Mouse (Mus musculus) forebrain, embryonic 13.5 days (tissue): Measurements from ENCODE around the gene Lrrc20. TPM values are rescaled to one million over a fixed set of nuclear protein-coding genes. Genes with fewer than 3 reads are reported as not detected.

Experiments used
- ATAC-seq: fragments of 200-750 bp; cut with Nextera tagmentation; 2 replicates; pipeline ENCODE4 v1.8.0; 2017
- H3K27ac ChIP-seq: fragments of 300-500 bp; sonication (generic); 2 replicates; pipeline ENCODE4 v1.5.1; 2015; ENCODE audit warnings: inconsistent platforms, mild to moderate bottlenecking, moderate library complexity
- H3K27me3 ChIP-seq: fragments of 300-500 bp; sonication (generic); 2 replicates; pipeline ENCODE4 v1.6.1; 2015; ENCODE audit warnings: mild to moderate bottlenecking, inconsistent platforms
- H3K36me3 ChIP-seq: fragments of 300-500 bp; sonication (generic); 2 replicates; pipeline ENCODE4 v1.6.1; 2015; ENCODE audit warnings: mild to moderate bottlenecking, inconsistent platforms; ENCODE audit not compliant: poor library complexity, severe bottlenecking
- H3K4me1 ChIP-seq: fragments of 300-500 bp; sonication (generic); 2 replicates; pipeline ENCODE4 v1.6.1; 2015; ENCODE audit warnings: inconsistent platforms
- H3K4me2 ChIP-seq: fragments of 300-500 bp; sonication (generic); 2 replicates; pipeline ENCODE4 v1.6.1; 2015; ENCODE audit warnings: inconsistent platforms, mild to moderate bottlenecking, moderate library complexity
- H3K4me3 ChIP-seq: fragments of 300-500 bp; sonication (generic); 2 replicates; pipeline ENCODE4 v1.5.1; 2015; ENCODE audit warnings: mild to moderate bottlenecking, inconsistent platforms
- H3K9ac ChIP-seq: fragments of 300-500 bp; sonication (generic); 2 replicates; pipeline ENCODE4 v1.6.1; 2015; ENCODE audit warnings: mild to moderate bottlenecking, inconsistent platforms
- H3K9me3 ChIP-seq: fragments of 300-500 bp; sonication (generic); replicated peaks from 2 replicates; pipeline ENCODE4 v1.6.1; 2016; ENCODE audit warnings: inconsistent platforms
- WGBS: fragments of 180-500 bp; shearing (Covaris S2); methylation state at CpG from one replicate; pipeline ENCODE4 v1.1.7; 2015; 5-methylcytosine and 5-hydroxymethylcytosine counted together
- polyA plus RNA-seq: library from polyadenylated mRNA; unstranded; fragments of >200 nt; fragmentation: Nextera tagmentation; extraction: Ambion mirVana; gene quantifications from 2 replicates; pipeline ENCODE4 v1.2.1, GENCODE M21; 2015

The Lrrc20 gene
- polyA plus RNA-seq, 1 experiment from 2014 or later: 16.4 TPM

DNA sequence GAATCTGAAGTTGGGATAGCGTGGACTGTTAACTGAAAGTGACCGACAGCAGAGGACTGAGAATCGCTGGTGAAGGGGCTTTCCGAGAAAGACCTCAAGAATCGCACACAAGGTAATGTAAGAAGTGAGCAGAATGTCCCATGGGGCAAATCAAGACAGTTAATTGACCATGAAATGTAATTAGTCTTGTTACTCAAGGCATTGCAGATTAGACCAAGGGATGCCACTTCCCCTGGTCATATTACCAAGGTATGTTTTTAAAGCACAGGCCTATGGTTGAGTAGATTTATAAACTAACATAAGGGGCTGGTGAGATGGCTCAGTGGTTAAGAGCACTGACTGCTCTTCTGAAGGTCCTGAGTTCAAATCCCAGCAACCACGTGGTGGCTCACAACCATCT, 45.1 kb downstream of the Lrrc20 start:
- peaks cover 20% of the 10 kb centered on the region for H3K4me1 ChIP-seq
- no peak for ATAC-seq

GRCm38 (mm10) chr10:61530936-61531335, 55.3 kb downstream of the Lrrc20 start:
- no peaks in the 10 kb centered on the region for H3K27me3 ChIP-seq
- H3K9ac ChIP-seq: no peak overlapping the region
- H3K4me1 ChIP-seq: peaks cover 28% of the 10 kb centered on the region
- 87% methylated on average over 3 of the region's 3 CpGs for WGBS
- H3K9me3 ChIP-seq: no peaks in the 10 kb centered on the region
- ATAC-seq: no peak
- H3K4me2 ChIP-seq: no peak overlapping the region
- H3K36me3 ChIP-seq: peaks cover 17% of the 10 kb centered on the region
- H3K4me3 ChIP-seq: no peak overlapping the region
- H3K27ac ChIP-seq: no peak overlapping the region

More for the DNA sequence above, 45.1 kb downstream of the Lrrc20 start:
- H3K27me3 ChIP-seq: no peaks in the 10 kb centered on the region
- 78% methylated on average over 6 of the region's 6 CpGs for WGBS
- H3K9me3 ChIP-seq: no peaks in the 10 kb centered on the region; the same call in 1 of the 2 replicates
- H3K27ac ChIP-seq: no peak overlapping the region
- H3K36me3 ChIP-seq: no peaks in the 10 kb centered on the region
- no peak overlapping the region for H3K4me2 ChIP-seq
- no peak overlapping the region for H3K4me3 ChIP-seq
- H3K9ac ChIP-seq: no peak overlapping the region

- WGBS: 61% methylated on average over 7 of the region's 7 CpGs
- peak overlapping the region; percentile 95; the same call in 1 of the 2 replicates for H3K27ac ChIP-seq
- H3K27me3 ChIP-seq: no peaks in the 10 kb centered on the region
- H3K9me3 ChIP-seq: no peaks in the 10 kb centered on the region
- H3K36me3 ChIP-seq: peaks cover 9% of the 10 kb centered on the region; the same call in 1 of the 2 replicates
- H3K4me3 ChIP-seq: no peak overlapping the region
- no peak for ATAC-seq
- peaks cover 50% of the 10 kb centered on the region for H3K4me1 ChIP-seq
- H3K9ac ChIP-seq: no peak overlapping the region
- H3K4me2 ChIP-seq: no peak overlapping the region
Measured at GRCm38 (mm10) chr10:61533285-61533684, 57.7 kb downstream of the Lrrc20 start.

- peak overlapping the region; percentile 47 for H3K9ac ChIP-seq
- peak overlapping the region; percentile 4; the same call in 1 of the 2 replicates for H3K4me2 ChIP-seq
- no peaks in the 10 kb centered on the region for H3K36me3 ChIP-seq
- 23% methylated on average over 3 of the region's 3 CpGs for WGBS
- H3K27me3 ChIP-seq: no peaks in the 10 kb centered on the region
- peak overlapping the region; percentile 95 for H3K27ac ChIP-seq
- no peaks in the 10 kb centered on the region for H3K9me3 ChIP-seq
- no peak overlapping the region for H3K4me3 ChIP-seq
- peak; percentile 86 for ATAC-seq
- peaks cover 58% of the 10 kb centered on the region for H3K4me1 ChIP-seq
Measured at GRCm38 (mm10) chr10:61534371-61535101, 58.9 kb downstream of the Lrrc20 start.

- Histone ChIP-seq H3K36me3 (no peaks in the 10 kb centered on the region), H3K4me2 (no peak overlapping the region), H3K9ac (no peak overlapping the region), H3K27ac (peak overlapping the region; percentile 95), H3K9me3 (no peaks in the 10 kb centered on the region), H3K4me3 (no peak overlapping the region), H3K27me3 (peaks cover 2% of the 10 kb centered on the region; the same call in 1 of the 2 replicates), H3K4me1 (peaks cover 58% of the 10 kb centered on the region)
- 83% methylated on average over 4 of the region's 4 CpGs for WGBS
- ATAC-seq: no peak
Measured at GRCm38 (mm10) chr10:61535441-61535840, 59.8 kb downstream of the Lrrc20 start.

DNA sequence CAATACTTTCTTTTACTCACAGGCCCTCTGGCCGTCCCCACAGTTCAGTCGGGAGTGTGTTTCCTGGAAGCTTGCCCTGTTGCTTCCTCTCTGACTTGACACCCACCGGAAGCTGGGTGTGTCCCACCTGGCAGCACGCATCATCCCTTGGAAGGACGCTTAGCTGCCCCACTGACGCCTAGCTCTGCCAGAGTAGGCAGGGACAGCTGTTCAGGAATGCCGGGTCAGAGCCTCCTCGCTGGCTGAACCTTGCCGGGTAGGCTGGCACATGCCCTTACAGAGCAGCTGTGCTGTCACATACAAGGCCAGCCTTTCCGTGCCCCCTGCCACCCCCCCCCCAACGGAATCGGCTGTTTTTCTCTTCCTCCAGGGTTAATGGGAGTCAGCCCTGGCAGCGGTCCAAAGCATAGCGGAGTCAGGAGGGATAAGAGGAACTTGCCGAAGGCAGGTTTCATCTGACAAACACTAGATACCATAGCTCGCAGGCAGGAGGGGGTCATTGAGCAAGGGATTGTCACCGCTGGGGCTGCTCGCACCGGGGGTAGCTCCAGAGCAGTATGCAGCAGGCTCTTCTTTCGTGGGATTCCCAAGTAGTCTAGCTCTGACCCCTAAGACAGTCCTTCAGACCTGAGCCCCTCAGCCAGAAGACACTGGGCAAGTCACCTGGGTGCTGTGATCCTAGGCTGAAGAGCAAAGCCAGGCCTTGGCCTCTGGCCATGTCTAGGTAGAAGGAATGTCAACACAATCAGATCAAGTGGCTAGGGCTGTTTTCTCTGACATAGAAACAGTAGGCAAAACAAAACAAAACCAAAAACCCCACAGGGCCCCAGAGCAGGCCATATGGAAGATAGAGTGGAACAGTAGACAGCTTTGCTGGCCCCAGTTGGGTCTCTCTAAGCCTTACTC, 60.8 kb downstream of the Lrrc20 start:
- WGBS: 28% methylated on average over 20 of the region's 20 CpGs
- no peak overlapping the region; the same call in 1 of the 2 replicates for H3K9ac ChIP-seq
- H3K36me3 ChIP-seq: no peaks in the 10 kb centered on the region
- H3K9me3 ChIP-seq: no peaks in the 10 kb centered on the region
- peak; percentile 37; the same call in 1 of the 2 replicates for ATAC-seq
- H3K4me2 ChIP-seq: 0 out of 2 replicates have a peak overlapping the region, but pooled peaks have one; percentile 7
- H3K27ac ChIP-seq: peak overlapping the region; percentile 95
- H3K4me3 ChIP-seq: no peak overlapping the region
- peaks cover 5% of the 10 kb centered on the region; the same call in 1 of the 2 replicates for H3K27me3 ChIP-seq
- peaks cover 58% of the 10 kb centered on the region for H3K4me1 ChIP-seq

DNA sequence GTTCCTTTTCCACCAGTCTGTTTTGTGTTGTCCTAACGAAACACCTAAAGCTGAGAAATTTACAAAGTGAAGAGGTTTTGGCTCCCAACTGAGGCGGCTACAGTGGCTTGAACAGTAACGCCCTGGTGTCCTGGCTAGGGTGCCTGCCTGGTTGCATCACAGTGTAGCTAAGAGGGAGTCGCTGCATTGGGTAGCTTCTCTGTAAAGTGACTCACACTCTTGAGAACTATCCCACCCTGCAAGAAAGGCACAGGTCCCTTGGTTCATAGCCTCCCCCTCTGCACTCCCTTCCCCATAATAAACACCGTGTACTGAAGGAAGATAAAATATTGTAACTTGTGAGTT, 61.4 kb downstream of the Lrrc20 start:
- H3K4me1 ChIP-seq: peaks cover 58% of the 10 kb centered on the region
- 85% methylated on average over 5 of the region's 5 CpGs for WGBS

DNA sequence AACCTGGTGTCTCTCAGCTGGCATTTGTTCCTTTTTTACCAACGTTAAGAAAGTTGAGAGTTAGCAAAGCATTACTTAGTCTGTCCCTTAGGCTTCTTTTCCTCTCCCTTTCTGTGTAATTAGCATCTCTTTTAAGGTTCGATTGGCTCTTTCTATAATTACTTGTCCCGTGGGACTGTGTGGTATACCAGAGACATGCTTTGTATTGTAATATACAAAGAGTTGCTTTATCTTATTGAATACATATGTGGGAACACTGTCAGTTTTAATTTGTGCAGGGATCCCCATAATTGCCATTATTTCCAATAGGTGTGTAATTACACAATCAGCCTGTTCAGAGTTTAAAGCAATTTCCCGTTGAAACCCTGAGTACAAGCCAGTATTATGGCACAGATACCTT, 62.8 kb downstream of the Lrrc20 start:
- peaks cover 60% of the 10 kb centered on the region for H3K4me1 ChIP-seq
- H3K9ac ChIP-seq: no peak overlapping the region

More for the DNA sequence above, 61.4 kb downstream of the Lrrc20 start:
- ATAC-seq: no peak
- peak overlapping the region; percentile 95 for H3K27ac ChIP-seq
- no peaks in the 10 kb centered on the region for H3K9me3 ChIP-seq
- no peak overlapping the region for H3K9ac ChIP-seq
- H3K27me3 ChIP-seq: peaks cover 5% of the 10 kb centered on the region; the same call in 1 of the 2 replicates
- H3K4me3 ChIP-seq: no peak overlapping the region
- H3K4me2 ChIP-seq: no peak overlapping the region
- no peaks in the 10 kb centered on the region for H3K36me3 ChIP-seq

GRCm38 (mm10) chr10:61544127-61544862, 68.7 kb downstream of the Lrrc20 start:
- Histone ChIP-seq H3K9ac (no peak overlapping the region), H3K4me1 (peaks cover 15% of the 10 kb centered on the region), H3K4me3 (no peak overlapping the region), H3K4me2 (no peak overlapping the region), H3K36me3 (no peaks in the 10 kb centered on the region), H3K9me3 (no peaks in the 10 kb centered on the region), H3K27ac (no peak overlapping the region), H3K27me3 (peaks cover 5% of the 10 kb centered on the region; the same call in 1 of the 2 replicates)
- ATAC-seq: 0 out of 2 replicates have a peak, but pooled peaks have one; percentile 24
- WGBS: 63% methylated on average over 12 of the region's 12 CpGs

More for the DNA sequence above, 62.8 kb downstream of the Lrrc20 start:
- Histone ChIP-seq H3K4me3 (no peak overlapping the region), H3K9me3 (no peaks in the 10 kb centered on the region), H3K27me3 (peaks cover 5% of the 10 kb centered on the region; the same call in 1 of the 2 replicates), H3K36me3 (no peaks in the 10 kb centered on the region), H3K27ac (no peak overlapping the region), H3K4me2 (no peak overlapping the region)
- ATAC-seq: no peak
- 8% methylated on average over 4 of the region's 4 CpGs for WGBS

GRCm38 (mm10) chr10:61544863-61545240, 69.3 kb downstream of the Lrrc20 start:
- Histone ChIP-seq H3K27me3 (peaks cover 5% of the 10 kb centered on the region; the same call in 1 of the 2 replicates), H3K9ac (no peak overlapping the region), H3K4me3 (no peak overlapping the region), H3K27ac (no peak overlapping the region), H3K4me2 (no peak overlapping the region), H3K36me3 (no peaks in the 10 kb centered on the region), H3K4me1 (peaks cover 15% of the 10 kb centered on the region), H3K9me3 (no peaks in the 10 kb centered on the region)
- WGBS: 82% methylated on average over 9 of the region's 9 CpGs
- 0 out of 2 replicates have a peak, but pooled peaks have one; percentile 19 for ATAC-seq

DNA sequence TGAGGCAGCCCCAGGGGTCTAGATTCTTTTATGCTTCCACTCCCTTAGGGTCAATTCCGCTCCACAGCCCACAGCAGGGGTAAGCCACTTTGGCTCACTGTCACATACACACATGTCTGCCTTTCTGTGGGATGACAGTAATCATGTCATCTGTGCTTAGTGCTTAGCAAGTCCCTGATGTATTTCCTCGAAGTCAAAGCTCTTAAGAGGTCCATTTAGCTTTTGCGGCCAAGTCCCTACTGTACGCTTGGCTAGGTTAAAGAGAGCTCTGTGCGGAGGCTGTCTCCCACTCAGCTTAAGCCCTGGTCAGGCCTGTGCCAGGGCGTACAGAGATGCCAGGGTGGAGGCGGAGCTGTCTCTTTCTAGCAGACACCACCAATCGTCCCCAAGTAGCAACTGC, 74.5 kb downstream of the Lrrc20 start:
- H3K4me1 ChIP-seq: no peaks in the 10 kb centered on the region
- H3K27ac ChIP-seq: no peak overlapping the region; the same call in 1 of the 2 replicates
- peak; percentile 51; the same call in 1 of the 2 replicates for ATAC-seq
- H3K4me2 ChIP-seq: no peak overlapping the region
- 80% methylated on average over 8 of the region's 8 CpGs for WGBS
- no peaks in the 10 kb centered on the region for H3K27me3 ChIP-seq
- no peaks in the 10 kb centered on the region for H3K9me3 ChIP-seq
- H3K9ac ChIP-seq: no peak overlapping the region
- no peaks in the 10 kb centered on the region for H3K36me3 ChIP-seq
- H3K4me3 ChIP-seq: no peak overlapping the region
